Mouse (Mus musculus) C2C12 (cell line): ENCODE results near the gene Rin1.

Experiments used
- CTCF ChIP-seq: IDR thresholded peaks from one replicate; pipeline ENCODE4 v1.5.1; 2011; ENCODE audit not compliant: control insufficient read depth, insufficient read depth, insufficient read length
- MAX ChIP-seq: IDR thresholded peaks from one replicate; pipeline ENCODE4 v1.6.1; 2011; ENCODE audit warnings: mild to moderate bottlenecking, control low read depth
- MYOD1 ChIP-seq: IDR thresholded peaks from one replicate; pipeline ENCODE4 v1.6.1; 2011; ENCODE audit warnings: low read depth; ENCODE audit not compliant: control insufficient read depth, insufficient read length
- USF1 ChIP-seq: IDR thresholded peaks from one replicate; pipeline ENCODE4 v1.6.1; 2011; ENCODE audit warnings: low read depth, mild to moderate bottlenecking, control low read depth, moderate library complexity

GRCm38 (mm10) chr19:5026111-5026510, 24.2 kb upstream of the Rin1 start:
- TF ChIP-seq CTCF (no peak), MAX (no peak), USF1 (no peak), MYOD1 (no peak)
